Mouse (Mus musculus) gastrocnemius, postnatal 10 days (tissue): ENCODE data around the gene Paqr6. TPM values are rescaled to one million over a fixed set of nuclear protein-coding genes. Genes with fewer than 3 reads are reported as not detected.
A peak's percentile ranks its signal among the peaks of the same experiment; 100 is the strongest.

Source experiments
- DNase-seq: peaks from one replicate; pipeline ENCODE4 v3.0.0; 2021; ENCODE audit warnings: mixed read lengths
- long read RNA-seq, 2 experiments: library from polyadenylated mRNA; stranded (forward); transcript quantifications; one replicate each; pipeline ENCODE4 v2.0.0; 2021
- total RNA-seq, 2 experiments: library from RNA; stranded (reverse); gene quantifications; 2 replicates each; pipeline ENCODE4 v1.2.3; 2021

The Paqr6 gene
- total RNA-seq: 1 to 10 TPM; 1.2 to 1.6 TPM
- long read RNA-seq, experiment 1, partial matches to known transcripts: 0 of 3 reads
- long read RNA-seq, experiment 1, other reads (novel, unspliced or antisense): 3 of 3 reads
- long read RNA-seq, experiment 2, partial matches to known transcripts: 1 of 4 reads
- long read RNA-seq, experiment 2, other reads (novel, unspliced or antisense): 2 of 4 reads

DNA sequence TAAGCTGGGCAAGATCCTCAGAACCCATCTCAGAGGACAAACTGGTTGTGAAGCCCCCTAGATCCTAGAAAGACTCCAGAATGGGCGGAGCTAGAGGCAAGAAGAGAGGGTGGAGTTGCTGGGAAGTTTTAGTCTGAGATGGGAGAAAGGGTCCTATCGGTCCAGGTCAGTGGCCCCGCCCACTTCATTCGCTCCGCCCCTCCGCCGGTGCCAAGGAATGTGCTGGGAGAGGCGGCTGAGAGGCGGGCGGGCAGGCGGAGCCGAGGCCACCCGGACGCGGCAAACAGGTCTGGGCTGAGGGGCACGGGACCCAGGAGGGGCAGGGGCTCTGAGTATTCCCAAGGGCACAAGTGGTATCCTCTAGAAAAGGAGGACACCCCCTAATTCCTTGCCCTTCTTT lies at the start of gene Paqr6:
TSS of gene Paqr6 (plus strand) at position 248 of the 400 bp plus-strand sequence.
- DNase-seq: peak; percentile 72

GRCm38 (mm10) chr3:88324951-88325405 lies 39.4 kb upstream of the Paqr6 start, which contains the start of gene Glmp:
TSS of gene Glmp (plus strand) at chr3:88325023.
- peak; percentile 60 for DNase-seq

- no peak for DNase-seq
Measured at GRCm38 (mm10) chr3:88328956-88329355, 35.4 kb upstream of the Paqr6 start.

DNA sequence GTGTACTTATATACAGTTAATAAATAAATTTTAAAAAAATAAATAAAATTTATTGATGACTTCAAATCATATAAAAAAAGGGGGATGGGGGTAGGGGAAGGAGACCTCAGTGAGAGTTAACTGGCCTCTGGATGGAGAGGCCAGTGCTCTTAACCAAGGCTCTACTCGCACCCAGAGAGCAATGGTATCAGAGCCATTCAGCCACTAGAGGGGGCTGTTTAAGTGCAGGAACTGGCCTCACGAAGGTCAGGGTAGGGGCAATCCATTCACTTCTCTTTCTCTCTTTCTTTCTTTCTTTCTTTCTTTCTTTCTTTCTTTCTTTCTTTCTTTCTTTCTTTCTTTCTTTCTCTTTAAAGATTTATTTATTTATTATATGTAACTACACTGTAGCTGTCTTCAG lies 33.1 kb upstream of the Paqr6 start:
- peak; percentile 47 for DNase-seq

- no peak for DNase-seq
Measured at GRCm38 (mm10) chr3:88334029-88334658, 30.2 kb upstream of the Paqr6 start.

DNA sequence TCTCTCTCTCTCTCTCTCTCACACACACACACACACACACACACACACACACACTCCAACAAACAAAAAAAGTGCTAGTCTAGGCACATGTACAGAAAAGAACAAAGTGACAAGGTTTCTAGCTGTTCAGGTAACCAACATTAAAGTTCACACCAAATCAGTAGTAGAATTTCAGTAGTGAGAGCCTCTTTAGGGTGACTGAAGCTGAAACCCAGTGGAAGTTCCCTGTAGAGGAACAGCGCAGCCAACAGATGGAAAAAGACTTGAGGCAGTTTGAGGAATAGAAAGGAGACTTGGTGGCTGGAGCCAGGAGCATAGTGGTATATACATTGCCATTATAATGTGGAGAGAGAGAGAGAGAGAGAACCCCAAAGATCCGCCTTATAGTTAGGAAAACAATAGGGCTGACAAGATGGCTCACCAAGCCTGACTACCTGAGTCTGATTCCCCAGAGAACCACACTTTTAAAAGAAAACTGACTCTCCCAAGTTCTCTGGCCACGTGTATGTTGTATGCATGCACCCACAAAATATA lies 29.4 kb upstream of the Paqr6 start:
- DNase-seq: no peak

GRCm38 (mm10) chr3:88335436-88336053 lies 28.8 kb upstream of the Paqr6 start:
- no peak for DNase-seq

DNA sequence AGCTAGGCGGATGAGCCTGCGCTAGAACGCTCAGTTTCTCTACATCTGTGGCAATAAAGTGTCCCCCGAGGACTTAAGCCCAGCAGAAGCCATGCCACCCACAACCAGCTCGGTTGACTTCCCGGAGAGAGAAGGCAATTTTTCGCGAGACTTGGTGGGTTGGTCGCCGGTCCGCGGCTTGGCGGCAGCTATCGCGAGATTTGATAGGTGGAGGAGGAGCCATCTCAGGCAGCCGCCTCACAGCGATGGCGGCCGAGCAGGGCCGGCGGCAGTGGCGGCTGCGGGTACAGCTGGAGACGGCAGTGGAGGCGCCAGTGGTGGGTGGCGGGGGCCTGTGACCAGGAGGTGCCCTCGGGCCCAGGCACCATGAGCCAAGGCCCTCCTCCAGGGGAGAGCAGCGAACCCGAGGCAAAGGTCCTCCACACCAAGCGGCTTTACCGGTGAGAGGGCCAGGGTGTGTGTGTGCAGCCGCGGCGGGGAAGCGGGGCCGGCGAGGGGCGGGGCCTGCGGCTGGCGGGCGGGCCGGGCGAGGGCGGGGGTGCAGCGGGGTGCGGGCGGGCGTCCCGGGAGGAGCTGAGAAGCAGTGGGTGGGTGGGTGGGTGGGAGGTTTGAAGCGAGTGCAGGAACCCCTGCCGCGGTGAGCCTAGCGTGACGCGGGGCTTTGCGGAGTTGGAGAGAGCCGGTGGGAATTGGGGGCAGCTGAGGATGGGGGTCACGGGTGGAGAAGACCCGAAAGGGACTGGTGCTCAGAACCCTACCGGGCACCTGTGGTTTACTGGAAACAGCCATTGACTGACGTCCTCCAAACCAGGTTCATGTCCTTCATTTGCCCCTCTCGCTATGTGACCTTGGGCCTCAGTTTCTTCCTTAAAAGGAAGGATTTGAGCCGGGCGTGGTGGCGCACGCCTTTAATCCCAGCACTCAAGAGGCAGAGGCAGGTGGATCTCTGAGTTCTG lies 28.0 kb upstream of the Paqr6 start, which contains the start of the genes Tmem79 and Smg5:
TSS of gene Tmem79 (minus strand) at position 91 of the 956 bp plus-strand sequence.
TSS of gene Smg5 (plus strand) at position 203 of the 956 bp plus-strand sequence.
- peak; percentile 95 for DNase-seq

DNA sequence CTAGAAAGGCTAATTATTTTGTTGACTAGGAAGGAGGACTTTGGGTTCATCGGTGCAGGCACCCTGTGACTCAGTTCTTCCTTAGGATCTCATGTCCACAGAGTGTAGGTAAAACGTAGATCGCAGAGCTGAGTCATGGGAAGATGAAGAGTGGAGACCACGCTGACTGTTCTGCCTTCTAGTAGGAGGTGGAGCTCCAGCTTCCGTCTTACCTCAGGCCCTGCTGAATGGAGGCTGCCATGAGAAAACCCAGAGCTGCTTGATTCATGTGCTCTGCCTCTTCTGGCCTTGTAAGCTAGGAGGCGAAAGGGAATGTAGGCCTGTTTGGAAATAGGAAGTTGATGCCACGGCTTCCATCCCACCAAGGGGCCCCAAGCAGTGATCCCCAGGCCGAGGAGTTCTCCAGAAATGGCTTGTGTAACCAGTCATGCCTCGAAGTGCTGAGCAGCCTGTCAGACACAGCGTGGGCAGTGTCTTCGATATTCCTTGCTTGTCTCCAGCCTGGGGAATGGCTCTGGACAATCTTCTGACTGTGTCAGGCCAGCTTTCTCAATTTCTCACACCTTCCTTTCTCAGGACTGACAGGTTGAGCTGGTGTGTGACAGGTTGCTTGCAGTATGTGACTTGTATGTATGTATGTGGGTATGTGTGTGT lies 26.9 kb upstream of the Paqr6 start:
- DNase-seq: no peak

DNA sequence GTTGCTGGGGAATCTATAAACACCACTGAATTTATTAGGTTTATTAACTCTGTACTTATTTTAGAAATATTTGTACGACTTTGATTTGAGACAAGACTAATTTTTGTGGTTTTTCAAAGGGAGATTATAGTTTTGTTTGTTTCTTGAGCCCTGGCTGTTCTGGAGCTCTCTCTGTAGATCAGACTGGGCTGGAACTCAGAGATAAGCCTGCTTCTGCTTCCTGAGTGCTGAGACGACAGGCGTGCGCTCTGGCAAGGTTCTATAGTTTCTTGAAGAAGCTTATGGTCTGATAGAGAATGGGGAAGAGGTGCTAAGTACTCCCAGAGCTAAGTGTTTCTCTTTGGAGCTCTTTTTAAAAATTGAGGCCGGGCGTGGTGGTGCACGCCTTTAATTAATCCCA lies 26.1 kb upstream of the Paqr6 start:
- DNase-seq: no peak

GRCm38 (mm10) chr3:88339006-88339405 lies 25.4 kb upstream of the Paqr6 start:
- DNase-seq: no peak

DNA sequence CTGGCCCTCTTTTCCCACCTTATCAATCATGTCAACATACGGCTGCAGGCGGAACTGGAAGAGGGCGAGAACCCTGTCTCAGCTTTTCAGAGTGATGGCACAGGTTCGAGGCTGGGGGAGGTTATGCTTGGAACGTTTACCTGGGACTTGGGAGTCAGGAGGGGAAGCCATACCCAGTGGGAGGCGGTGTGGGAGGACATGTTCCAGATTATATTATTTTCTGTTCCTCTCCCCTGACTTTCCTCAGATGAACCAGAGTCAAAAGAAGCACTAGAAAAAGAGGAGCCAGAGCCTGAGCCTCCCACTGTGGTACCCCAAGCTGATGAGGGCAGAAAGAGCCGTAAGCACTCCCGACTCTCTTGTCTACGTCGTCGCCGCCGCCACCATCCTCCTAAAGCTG lies 13.7 kb upstream of the Paqr6 start:
- no peak for DNase-seq

DNA sequence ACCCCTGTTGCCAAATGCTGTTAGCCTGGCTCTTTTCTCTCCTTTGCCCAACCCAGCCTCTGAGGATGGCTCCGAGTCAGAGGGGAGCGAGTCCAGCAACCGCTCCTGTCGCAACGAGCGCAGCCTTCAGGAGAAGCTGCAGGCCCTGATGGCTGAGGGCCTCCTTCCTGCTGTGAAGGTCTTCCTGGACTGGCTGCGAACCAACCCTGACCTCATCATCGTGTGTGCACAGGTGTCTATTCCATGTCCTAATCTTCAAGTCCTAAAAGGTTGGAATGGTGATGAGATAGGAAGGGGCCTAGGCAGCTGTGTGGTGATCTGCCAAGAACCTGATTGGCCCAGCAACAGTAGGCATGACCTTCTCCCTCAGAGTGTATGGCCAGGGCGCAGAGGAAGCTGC lies 11.5 kb upstream of the Paqr6 start:
- DNase-seq: no peak

DNA sequence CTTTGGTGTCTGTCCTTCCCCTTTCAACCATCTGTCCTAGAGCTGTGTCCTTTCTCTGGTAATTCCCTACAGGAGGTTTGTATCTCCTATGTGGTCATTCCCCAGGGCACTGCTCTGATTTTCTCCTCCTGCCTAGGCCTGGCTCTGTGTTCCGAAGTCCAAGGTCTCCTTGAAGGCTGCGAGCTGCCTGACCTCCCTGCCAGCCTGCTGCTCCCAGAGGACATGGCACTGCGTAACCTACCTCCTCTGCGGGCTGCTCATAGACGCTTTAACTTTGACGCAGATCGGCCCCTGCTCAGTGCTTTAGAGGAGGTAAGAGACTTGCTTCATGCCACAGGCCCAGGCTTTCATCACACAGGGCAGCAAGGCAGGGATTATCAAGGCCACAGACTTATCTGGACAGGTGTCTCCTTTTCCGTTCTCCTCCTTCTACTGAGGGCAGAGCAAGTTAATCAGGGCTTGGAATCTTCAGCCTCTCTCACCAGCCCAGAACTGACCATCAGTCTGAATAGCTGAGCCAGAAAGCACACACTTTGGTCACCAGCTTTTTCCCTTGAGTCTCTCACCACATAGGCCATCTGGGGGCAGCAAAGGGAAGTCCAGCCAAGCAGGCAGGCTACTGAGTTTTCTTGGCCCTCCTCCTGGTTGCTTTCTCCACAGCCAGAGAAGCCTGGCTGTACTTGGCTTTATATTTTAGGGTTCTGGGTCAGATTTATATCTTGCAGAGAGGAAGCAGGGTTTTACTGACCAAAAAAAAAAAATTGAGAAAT lies 9.8 kb upstream of the Paqr6 start:
- no peak for DNase-seq

GRCm38 (mm10) chr3:88359584-88359983 lies 4.8 kb upstream of the Paqr6 start:
- DNase-seq: no peak

- no peak for DNase-seq
Measured at GRCm38 (mm10) chr3:88359989-88360388, 4.4 kb upstream of the Paqr6 start.

DNA sequence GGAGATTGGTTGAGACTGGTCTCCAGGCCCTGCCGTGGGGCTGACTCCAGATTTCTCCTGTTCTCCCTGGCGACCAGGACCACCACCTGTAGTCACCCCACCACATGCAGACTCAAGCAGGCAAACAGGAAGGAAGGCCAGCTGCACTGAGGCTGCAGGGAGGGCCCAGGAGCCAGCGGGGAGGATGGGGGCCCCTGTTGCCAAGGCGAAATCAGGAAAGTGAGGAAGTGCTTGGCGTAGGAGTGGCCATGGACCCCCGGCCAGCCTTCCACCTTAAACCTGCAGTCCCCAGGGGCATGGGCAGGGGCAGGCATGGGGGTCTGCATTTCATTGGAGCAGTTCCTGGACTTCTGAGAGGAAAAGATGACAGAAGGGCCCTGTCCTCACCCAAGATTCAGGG lies 3.3 kb upstream of the Paqr6 start:
- no peak for DNase-seq

GRCm38 (mm10) chr3:88361612-88362313 lies 2.6 kb upstream of the Paqr6 start:
- no peak for DNase-seq

DNA sequence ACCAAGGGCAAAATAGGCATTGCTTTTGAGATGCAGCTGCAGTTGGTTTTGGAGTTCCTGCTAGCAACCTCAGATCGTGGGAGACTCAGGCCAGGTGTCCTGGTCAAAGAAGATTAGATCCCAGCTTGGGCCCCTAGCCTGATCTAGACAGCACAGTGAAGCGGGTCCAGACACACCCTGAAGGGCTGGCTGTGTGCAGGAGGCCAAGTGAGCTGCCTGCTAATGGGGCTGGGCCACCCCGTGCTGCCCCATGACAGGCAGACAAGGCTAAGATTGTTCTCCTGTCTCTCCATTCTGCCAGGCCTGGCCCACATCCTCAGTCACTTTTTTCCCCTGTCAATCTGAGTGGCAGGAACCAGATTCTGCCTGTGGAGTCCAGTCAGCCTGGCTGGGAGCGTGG lies 684 bp upstream of the Paqr6 start:
- DNase-seq: no peak
